Mouse (Mus musculus) midbrain, embryonic 14.5 days (tissue): ENCODE data around the gene Ccdc181. TPM values are rescaled to one million over a fixed set of nuclear protein-coding genes. Genes with fewer than 3 reads are reported as not detected.
A peak's percentile ranks its signal among the peaks of the same experiment; 100 is the strongest.

Experiments
- ATAC-seq: fragments of 200-750 bp; cut with Nextera tagmentation; 2 replicates; pipeline ENCODE4 v1.8.0; 2017; ENCODE audit warnings: moderate number of reproducible peaks, moderate library complexity; ENCODE audit not compliant: low FRiP score, low TSS enrichment
- DNase-seq: peaks from one replicate; pipeline ENCODE4 v3.0.0-alpha.2; 2015
- H3K27ac ChIP-seq: fragments of 300-500 bp; sonication (generic); replicated peaks from 2 replicates; pipeline ENCODE4 v1.5.1; 2014; ENCODE audit warnings: mild to moderate bottlenecking, low read depth, low read length, moderate library complexity
- H3K27me3 ChIP-seq: fragments of 300-500 bp; sonication (generic); 2 replicates; pipeline ENCODE4 v1.6.1; 2014; ENCODE audit warnings: low read length, control low read depth, mixed read lengths; ENCODE audit not compliant: control insufficient read depth, insufficient read depth
- H3K36me3 ChIP-seq: fragments of 300-500 bp; sonication (generic); 2 replicates; pipeline ENCODE4 v1.6.1; 2014; ENCODE audit warnings: low read length, control low read depth; ENCODE audit not compliant: control insufficient read depth, insufficient read depth
- H3K4me1 ChIP-seq: fragments of 300-500 bp; sonication (generic); 2 replicates; pipeline ENCODE4 v1.6.1; 2014; ENCODE audit warnings: mild to moderate bottlenecking, antibody characterized with exemption, low read length, control low read depth; ENCODE audit not compliant: control insufficient read depth, insufficient read depth
- H3K4me2 ChIP-seq: fragments of 300-500 bp; sonication (generic); 2 replicates; pipeline ENCODE4 v1.6.1; 2014; ENCODE audit warnings: mild to moderate bottlenecking, low read length, moderate library complexity
- H3K4me3 ChIP-seq: fragments of 300-500 bp; sonication (generic); replicated peaks from 2 replicates; pipeline ENCODE4 v1.5.1; 2014; ENCODE audit warnings: low read depth, low read length
- H3K9ac ChIP-seq: fragments of 300-500 bp; sonication (generic); replicated peaks from 2 replicates; pipeline ENCODE4 v1.6.1; 2014; ENCODE audit warnings: mild to moderate bottlenecking, low read length, moderate library complexity
- H3K9me3 ChIP-seq: fragments of 300-500 bp; sonication (generic); 2 replicates; pipeline ENCODE4 v1.6.1; 2016; ENCODE audit warnings: low read length, control low read depth, mixed read lengths; ENCODE audit not compliant: control insufficient read depth
- WGBS: fragments of 180-500 bp; shearing (Covaris S2); extraction: QIAGEN DNeasy Blood & Tissue Kit; methylation state at CpG from one replicate; pipeline ENCODE4 v1.1.7; 2014; 5-methylcytosine and 5-hydroxymethylcytosine counted together
- polyA plus RNA-seq: library from polyadenylated mRNA; unstranded; fragments of >200 nt; fragmentation: Nextera tagmentation; extraction: Ambion mirVana; gene quantifications from 2 replicates; pipeline ENCODE4 v1.2.1, GENCODE M21; 2014

Gene Ccdc181
- polyA plus RNA-seq, 1 experiment from 2014 or later: 25.4 TPM

- WGBS: under 1% methylated on average over 66 of the region's 79 CpGs
- peak within 1 kb of the TSS; percentile 68 for H3K4me3 ChIP-seq
Measured at GRCm38 (mm10) chr1:164248465-164249331, 26.7 kb upstream of the Ccdc181 start, which contains the start of gene Slc19a2. TSS of gene Slc19a2 (plus strand) at chr1:164249046.

GRCm38 (mm10) chr1:164249332-164249711 is 26.1 kb upstream of the Ccdc181 start:
- DNase-seq: peak; percentile 68
- under 1% methylated on average over 33 of the region's 33 CpGs for WGBS
- no peak; the same call in 1 of the 2 replicates for ATAC-seq

More at GRCm38 (mm10) chr1:164248465-164249331, 26.7 kb upstream of the Ccdc181 start, which contains the start of gene Slc19a2:
- DNase-seq (peak; percentile 98), ATAC-seq (peak; percentile 98)
- Histone ChIP-seq H3K4me2 (peak within 1 kb of the TSS; percentile 81), H3K9me3 (no peaks in the 10 kb centered on the region), H3K36me3 (no peaks in the 10 kb centered on the region), H3K27me3 (no peaks in the 10 kb centered on the region), H3K9ac (peak within 1 kb of the TSS; percentile 66), H3K4me1 (peaks cover 20% of the 10 kb centered on the region), H3K27ac (peak within 1 kb of the TSS; percentile 70)

GRCm38 (mm10) chr1:164250391-164251150 is 24.8 kb upstream of the Ccdc181 start:
- H3K36me3 ChIP-seq: no peaks in the 10 kb centered on the region
- WGBS: 69% methylated on average over 8 of the region's 8 CpGs
- H3K9ac ChIP-seq: peak overlapping the region; percentile 59; the same call in 1 of the 2 replicates
- peak overlapping the region; percentile 81 for H3K4me2 ChIP-seq
- no peak for ATAC-seq
- no peaks in the 10 kb centered on the region for H3K9me3 ChIP-seq
- no peak overlapping the region for H3K27ac ChIP-seq
- peak overlapping the region; percentile 68; the same call in 1 of the 2 replicates for H3K4me3 ChIP-seq
- H3K4me1 ChIP-seq: peaks cover 20% of the 10 kb centered on the region
- H3K27me3 ChIP-seq: no peaks in the 10 kb centered on the region
- DNase-seq: peak; percentile 17

More at GRCm38 (mm10) chr1:164249332-164249711, 26.1 kb upstream of the Ccdc181 start:
- H3K4me2 ChIP-seq: peak overlapping the region; percentile 81
- no peaks in the 10 kb centered on the region for H3K9me3 ChIP-seq
- H3K36me3 ChIP-seq: no peaks in the 10 kb centered on the region
- H3K27me3 ChIP-seq: no peaks in the 10 kb centered on the region
- H3K4me1 ChIP-seq: peaks cover 20% of the 10 kb centered on the region
- peak overlapping the region; percentile 70 for H3K27ac ChIP-seq
- peak overlapping the region; percentile 68 for H3K4me3 ChIP-seq
- peak overlapping the region; percentile 59 for H3K9ac ChIP-seq

- 81% methylated on average over 1 of the region's 1 CpGs for WGBS
- Histone ChIP-seq H3K9me3 (no peaks in the 10 kb centered on the region), H3K36me3 (no peaks in the 10 kb centered on the region), H3K4me2 (no peak overlapping the region), H3K27ac (no peak overlapping the region), H3K9ac (no peak overlapping the region), H3K4me1 (peaks cover 20% of the 10 kb centered on the region), H3K27me3 (no peaks in the 10 kb centered on the region), H3K4me3 (no peak overlapping the region)
- no peak for DNase-seq
- ATAC-seq: no peak
Measured at GRCm38 (mm10) chr1:164251438-164251837, 23.9 kb upstream of the Ccdc181 start.

- Histone ChIP-seq H3K27me3 (no peaks in the 10 kb centered on the region), H3K36me3 (no peaks in the 10 kb centered on the region), H3K9ac (no peak overlapping the region), H3K9me3 (no peaks in the 10 kb centered on the region), H3K4me1 (peaks cover 18% of the 10 kb centered on the region), H3K27ac (no peak overlapping the region), H3K4me2 (no peak overlapping the region), H3K4me3 (no peak overlapping the region)
- ATAC-seq (no peak), DNase-seq (no peak)
- WGBS: 78% methylated on average over 5 of the region's 5 CpGs
Measured at GRCm38 (mm10) chr1:164252551-164252950, 22.8 kb upstream of the Ccdc181 start.

GRCm38 (mm10) chr1:164254836-164255235 is 20.5 kb upstream of the Ccdc181 start:
- DNase-seq: no peak
- H3K27me3 ChIP-seq: no peaks in the 10 kb centered on the region
- no peak for ATAC-seq
- H3K27ac ChIP-seq: no peak overlapping the region
- H3K9ac ChIP-seq: no peak overlapping the region
- no peaks in the 10 kb centered on the region; the same call in 1 of the 2 replicates for H3K36me3 ChIP-seq
- no peak overlapping the region for H3K4me2 ChIP-seq
- 82% methylated on average over 3 of the region's 3 CpGs for WGBS
- peaks cover 8% of the 10 kb centered on the region for H3K4me1 ChIP-seq
- no peaks in the 10 kb centered on the region for H3K9me3 ChIP-seq
- no peak overlapping the region for H3K4me3 ChIP-seq

GRCm38 (mm10) chr1:164260171-164261028 is 15.0 kb upstream of the Ccdc181 start:
- Histone ChIP-seq H3K9me3 (no peaks in the 10 kb centered on the region), H3K4me1 (no peaks in the 10 kb centered on the region), H3K4me2 (no peak overlapping the region), H3K9ac (no peak overlapping the region), H3K27me3 (no peaks in the 10 kb centered on the region), H3K27ac (no peak overlapping the region), H3K36me3 (peaks cover 18% of the 10 kb centered on the region), H3K4me3 (no peak overlapping the region)
- no peak for DNase-seq
- 87% methylated on average over 16 of the region's 16 CpGs for WGBS
- no peak for ATAC-seq

- H3K9ac ChIP-seq: no peak overlapping the region
- ATAC-seq (no peak), DNase-seq (no peak)
- H3K4me2 ChIP-seq: no peak overlapping the region
- no peak overlapping the region for H3K27ac ChIP-seq
- no peaks in the 10 kb centered on the region for H3K4me1 ChIP-seq
- no peak overlapping the region for H3K4me3 ChIP-seq
- 93% methylated on average over 7 of the region's 7 CpGs for WGBS
- H3K9me3 ChIP-seq: no peaks in the 10 kb centered on the region
- peaks cover 18% of the 10 kb centered on the region for H3K36me3 ChIP-seq
- no peaks in the 10 kb centered on the region for H3K27me3 ChIP-seq
Measured at GRCm38 (mm10) chr1:164261553-164261952, 13.8 kb upstream of the Ccdc181 start.
